Mouse (Mus musculus): Measurements from ENCODE around the gene Gm11172. TPM values are rescaled to one million over a fixed set of nuclear protein-coding genes. Genes with fewer than 3 reads are reported as not detected.
A peak's percentile ranks its signal among the peaks of the same experiment; 100 is the strongest.

Gene Gm11172
- polyA plus RNA-seq, 2 experiments: not detected

DNA sequence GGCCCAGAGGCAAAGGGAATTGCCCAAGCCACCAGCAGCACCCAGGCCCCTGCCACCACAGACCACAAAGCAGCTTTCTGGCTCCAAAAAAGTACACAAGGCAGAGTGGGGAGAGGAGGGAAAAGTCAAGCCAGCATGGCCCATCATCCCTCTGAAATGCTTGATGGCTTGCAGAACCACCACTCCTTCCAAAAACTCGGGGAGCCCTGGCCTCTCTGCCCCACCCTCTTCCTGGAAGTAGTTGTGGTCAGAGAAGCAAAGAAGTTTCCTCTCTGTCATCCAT, 29.6 kb upstream of the Gm11172 start:
- Histone ChIP-seq H3K27me3 (ENCODE audit: control insufficient read depth, insufficient read depth, low read length) (no peaks in the 10 kb centered on the region), H3K27ac (replicated peaks; ENCODE audit: low read depth, low read length) (peak overlapping the region; percentile 72; the same call in 1 of the 2 replicates), H3K36me3 (ENCODE audit: control insufficient read depth, insufficient read depth, low read length) (peaks cover 12% of the 10 kb centered on the region), H3K9ac (ENCODE audit: low read depth, low read length, severe bottlenecking) (no peak overlapping the region; the same call in 1 of the 2 replicates), H3K4me2 (replicated peaks; ENCODE audit: low read depth, low read length, severe bottlenecking) (peak overlapping the region; percentile 89), H3K9me3 (ENCODE audit: control insufficient read depth, low read length) (no peaks in the 10 kb centered on the region), H3K4me1 (ENCODE audit: control insufficient read depth, insufficient read depth, low read length) (peaks cover 39% of the 10 kb centered on the region), H3K4me3 (replicated peaks; ENCODE audit: low read length) (peak overlapping the region; percentile 84)
- DNase-seq (ENCODE audit: low spot score): no peak
- WGBS: 24% methylated on average over 1 of the region's 1 CpGs
- no peak for ATAC-seq (ENCODE audit: low FRiP score, low read depth)
- no peak for TF ChIP-seq POLR2A (IDR thresholded peaks at IDR 0.05; ENCODE audit: borderline replicate concordance, extremely low read depth, insufficient read depth, insufficient read length)

- Histone ChIP-seq H3K9ac (ENCODE audit: low read depth, low read length, severe bottlenecking) (no peak overlapping the region; the same call in 1 of the 2 replicates), H3K9me3 (ENCODE audit: control insufficient read depth, low read length) (no peaks in the 10 kb centered on the region), H3K4me1 (ENCODE audit: control insufficient read depth, insufficient read depth, low read length) (peaks cover 39% of the 10 kb centered on the region), H3K27ac (replicated peaks; ENCODE audit: low read depth, low read length) (no peak overlapping the region), H3K4me3 (replicated peaks; ENCODE audit: low read length) (peak overlapping the region; percentile 84), H3K4me2 (replicated peaks; ENCODE audit: low read depth, low read length, severe bottlenecking) (peak overlapping the region; percentile 89), H3K27me3 (ENCODE audit: control insufficient read depth, insufficient read depth, low read length) (no peaks in the 10 kb centered on the region), H3K36me3 (ENCODE audit: control insufficient read depth, insufficient read depth, low read length) (peaks cover 12% of the 10 kb centered on the region)
- no peak for TF ChIP-seq POLR2A (IDR thresholded peaks at IDR 0.05; ENCODE audit: borderline replicate concordance, extremely low read depth, insufficient read depth, insufficient read length)
- WGBS: 47% methylated on average over 8 of the region's 8 CpGs
- no peak for DNase-seq (ENCODE audit: low spot score)
- no peak for ATAC-seq (ENCODE audit: low FRiP score, low read depth)
Observed at GRCm38 (mm10) chr16:10783451-10783850, 29.3 kb upstream of the Gm11172 start.

DNA sequence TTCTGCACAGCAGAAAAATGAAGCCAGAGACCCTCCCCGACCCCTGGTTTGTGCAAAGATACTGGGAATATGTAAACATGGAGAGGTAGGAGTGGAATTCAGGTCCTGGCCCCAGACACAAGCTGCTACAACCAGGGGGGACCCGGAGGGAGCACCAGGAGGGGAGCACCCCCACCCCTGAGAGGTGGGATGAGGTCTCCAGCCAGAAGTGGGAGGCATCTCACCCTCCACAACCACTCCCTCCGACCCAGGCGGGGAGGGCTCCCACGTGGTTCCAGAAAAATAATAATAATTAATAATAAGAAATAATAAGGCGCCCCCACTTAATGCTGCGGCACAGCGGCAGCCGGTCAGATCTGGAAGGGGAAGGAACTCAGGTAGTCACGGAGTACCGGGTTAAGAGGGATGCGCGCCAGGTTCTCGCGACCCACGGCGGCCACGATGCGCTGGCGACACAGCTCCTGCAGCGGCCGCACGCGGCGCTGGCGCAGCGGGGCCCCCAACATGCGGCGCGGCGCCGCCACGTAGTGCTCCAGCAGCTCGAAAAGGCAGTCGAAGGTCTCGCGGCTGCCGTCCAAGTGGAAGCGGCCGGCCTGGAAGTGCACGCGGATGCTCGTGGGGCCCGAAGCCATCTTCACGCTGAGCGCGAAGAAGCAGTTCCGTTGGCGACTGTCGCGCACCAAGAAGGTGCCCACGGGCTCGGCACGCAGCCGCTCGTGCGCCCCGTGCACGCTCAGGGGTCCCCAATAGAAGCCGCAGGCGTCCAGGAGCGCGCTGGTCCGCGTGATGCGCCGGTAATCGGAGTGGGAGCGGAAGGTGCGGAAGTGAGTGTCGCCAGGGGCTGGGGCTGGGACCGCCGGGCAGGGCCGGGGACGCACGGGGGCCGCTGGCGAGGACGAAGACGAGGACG, 28.6 kb upstream of the Gm11172 start:
- Histone ChIP-seq H3K27me3 (ENCODE audit: control insufficient read depth, insufficient read depth, low read length) (no peaks in the 10 kb centered on the region), H3K4me2 (replicated peaks; ENCODE audit: low read depth, low read length, severe bottlenecking) (peak overlapping the region; percentile 89), H3K9me3 (ENCODE audit: control insufficient read depth, low read length) (no peaks in the 10 kb centered on the region), H3K9ac (ENCODE audit: low read depth, low read length, severe bottlenecking) (peak overlapping the region; percentile 82), H3K36me3 (ENCODE audit: control insufficient read depth, insufficient read depth, low read length) (peaks cover 12% of the 10 kb centered on the region), H3K4me3 (replicated peaks; ENCODE audit: low read length) (peak overlapping the region; percentile 84), H3K4me1 (ENCODE audit: control insufficient read depth, insufficient read depth, low read length) (peaks cover 39% of the 10 kb centered on the region), H3K27ac (replicated peaks; ENCODE audit: low read depth, low read length) (peak overlapping the region; percentile 96)
- no peak for ATAC-seq (ENCODE audit: low FRiP score, low read depth)
- TF ChIP-seq POLR2A (IDR thresholded peaks at IDR 0.05; ENCODE audit: borderline replicate concordance, extremely low read depth, insufficient read depth, insufficient read length): no peak
- peak; percentile 40 for DNase-seq (ENCODE audit: low spot score)
- 3% methylated on average over 71 of the region's 81 CpGs for WGBS

GRCm38 (mm10) chr16:10784793-10785370, 27.8 kb upstream of the Gm11172 start:
- peaks cover 39% of the 10 kb centered on the region for H3K4me1 ChIP-seq (ENCODE audit: control insufficient read depth, insufficient read depth, low read length)
- TF ChIP-seq POLR2A (IDR thresholded peaks at IDR 0.05; ENCODE audit: borderline replicate concordance, extremely low read depth, insufficient read depth, insufficient read length): peak; percentile 81; the same call in 1 of the 2 replicates

DNA sequence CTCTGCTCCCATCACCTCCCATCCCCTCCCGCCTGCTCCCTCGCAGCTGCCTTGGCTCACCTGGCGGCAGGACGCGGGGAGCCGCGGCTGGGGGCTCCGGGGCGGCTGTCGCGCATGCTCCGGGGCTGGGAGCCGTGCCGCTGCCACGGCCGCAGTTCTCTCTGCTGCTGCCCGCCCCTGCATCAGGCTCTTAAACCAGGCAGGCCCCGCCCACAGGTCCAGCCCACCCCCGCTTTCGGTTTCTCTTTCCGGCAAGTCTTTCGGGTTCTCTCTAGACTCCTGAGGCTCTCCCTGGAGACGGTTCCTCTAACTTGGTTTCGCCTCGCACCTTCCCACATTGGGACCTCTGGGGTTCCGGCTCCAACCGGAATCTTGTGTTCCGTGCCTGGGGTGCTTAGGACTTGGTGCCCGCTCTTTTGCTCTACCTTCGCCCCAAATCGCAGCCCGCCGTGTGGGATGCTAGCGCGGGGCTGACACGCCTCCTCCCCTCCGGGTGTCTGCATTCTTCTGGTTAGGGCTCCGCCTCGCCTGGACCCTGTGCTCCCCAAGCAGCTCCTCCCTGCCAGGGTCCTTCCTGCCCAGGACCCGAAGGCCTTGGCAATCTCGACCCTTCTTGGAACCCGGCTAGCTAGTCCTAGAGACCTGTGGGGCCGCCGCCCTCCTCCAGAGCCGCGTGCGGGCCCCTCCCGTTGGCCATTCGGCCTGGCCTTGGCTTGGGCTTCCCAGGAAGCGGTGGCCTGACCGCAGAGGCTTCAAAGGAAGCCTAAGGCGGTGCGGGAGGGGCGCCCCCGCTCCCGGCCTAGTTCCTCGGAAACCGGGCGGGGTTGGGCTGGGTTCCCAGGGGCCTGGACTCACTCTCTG, 27.1 kb upstream of the Gm11172 start, which contains the start of gene Socs1:
Gene Socs1 (minus strand): TSS at position 166 of the 861 bp plus-strand sequence.
- Histone ChIP-seq H3K36me3 (ENCODE audit: control insufficient read depth, insufficient read depth, low read length) (peaks cover 12% of the 10 kb centered on the region), H3K4me3 (replicated peaks; ENCODE audit: low read length) (peak within 1 kb of the TSS; percentile 84), H3K9ac (ENCODE audit: low read depth, low read length, severe bottlenecking) (peak within 1 kb of the TSS; percentile 82), H3K4me1 (ENCODE audit: control insufficient read depth, insufficient read depth, low read length) (peaks cover 35% of the 10 kb centered on the region), H3K27ac (replicated peaks; ENCODE audit: low read depth, low read length) (peak within 1 kb of the TSS; percentile 96), H3K4me2 (replicated peaks; ENCODE audit: low read depth, low read length, severe bottlenecking) (peak within 1 kb of the TSS; percentile 89), H3K27me3 (ENCODE audit: control insufficient read depth, insufficient read depth, low read length) (no peaks in the 10 kb centered on the region), H3K9me3 (ENCODE audit: control insufficient read depth, low read length) (no peaks in the 10 kb centered on the region)
- TF ChIP-seq POLR2A (IDR thresholded peaks at IDR 0.05; ENCODE audit: borderline replicate concordance, extremely low read depth, insufficient read depth, insufficient read length): peak; percentile 64; the same call in 1 of the 2 replicates
- WGBS: under 1% methylated on average over 33 of the region's 59 CpGs
- ATAC-seq (ENCODE audit: low FRiP score, low read depth): peak; percentile 88
- peak; percentile 95 for DNase-seq (ENCODE audit: low spot score)

More at GRCm38 (mm10) chr16:10784793-10785370, 27.8 kb upstream of the Gm11172 start:
- WGBS: 0% methylated on average over 12 of the region's 55 CpGs
- Histone ChIP-seq H3K9me3 (ENCODE audit: control insufficient read depth, low read length) (no peaks in the 10 kb centered on the region), H3K27me3 (ENCODE audit: control insufficient read depth, insufficient read depth, low read length) (no peaks in the 10 kb centered on the region), H3K9ac (ENCODE audit: low read depth, low read length, severe bottlenecking) (peak overlapping the region; percentile 82), H3K27ac (replicated peaks; ENCODE audit: low read depth, low read length) (peak overlapping the region; percentile 96), H3K4me3 (replicated peaks; ENCODE audit: low read length) (peak overlapping the region; percentile 84), H3K4me2 (replicated peaks; ENCODE audit: low read depth, low read length, severe bottlenecking) (peak overlapping the region; percentile 89), H3K36me3 (ENCODE audit: control insufficient read depth, insufficient read depth, low read length) (peaks cover 12% of the 10 kb centered on the region)
- ATAC-seq (ENCODE audit: low FRiP score, low read depth): peak; percentile 81
- peak; percentile 93 for DNase-seq (ENCODE audit: low spot score)

All from limb, embryonic 14.5 days (tissue).